Mouse (Mus musculus): ENCODE results near the gene Lsg1. TPM values are rescaled to one million over a fixed set of nuclear protein-coding genes. Genes with fewer than 3 reads are reported as not detected.

The Lsg1 gene
- total and polyA plus RNA-seq, 3 experiments: 58.8 to 84.4 TPM; not detected in 1

- H3K4me3 ChIP-seq (ENCODE audit: control insufficient read depth in 1 of 2, insufficient read depth in 1 of 2, low read depth in 2 of 2, low read length in 2 of 2): no peak overlapping the region
- no peaks in the 10 kb centered on the region for H3K79me2 ChIP-seq (ENCODE audit: control insufficient read depth, insufficient read depth, low read length, poor library complexity)
- no peaks in the 10 kb centered on the region for H3K27me3 ChIP-seq (ENCODE audit: control insufficient read depth in 1 of 2, insufficient read depth in 2 of 2, low read length in 2 of 2)
- no peak for TF ChIP-seq MEF2A (IDR thresholded peaks at IDR 0.05; ENCODE audit: extremely low read depth, insufficient replicate concordance, low read depth, low read length, poor library complexity, severe bottlenecking)
- no peak for TF ChIP-seq TAL1 (IDR thresholded peaks at IDR 0.05; ENCODE audit: low read length)
- no peak for TF ChIP-seq MYB (IDR thresholded peaks at IDR 0.05; ENCODE audit: low read depth, low read length)
- no peak for TF ChIP-seq ZC3H11A (IDR thresholded peaks at IDR 0.05; ENCODE audit: low read depth, low read length)
- no peak for TF ChIP-seq ZMIZ1 (IDR thresholded peaks at IDR 0.05; ENCODE audit: low read depth, low read length)
- TF ChIP-seq MYC (IDR thresholded peaks at IDR 0.05; ENCODE audit: low read depth, low read length): no peak
- no peak for TF ChIP-seq MAX (IDR thresholded peaks at IDR 0.05; ENCODE audit: low read length)
- TF ChIP-seq MAFK (IDR thresholded peaks at IDR 0.05; ENCODE audit: borderline replicate concordance, low read depth, low read length): no peak
- TF ChIP-seq GATA1 (IDR thresholded peaks at IDR 0.05; ENCODE audit: low read depth, low read length): no peak
- no peak for TF ChIP-seq HCFC1 (IDR thresholded peaks at IDR 0.05; ENCODE audit: low read depth, low read length)
- TF ChIP-seq CHD1 (IDR thresholded peaks at IDR 0.05; ENCODE audit: low read depth, low read length): no peak
- TF ChIP-seq MXI1 (IDR thresholded peaks at IDR 0.05; ENCODE audit: low read depth, low read length): no peak
- no peak for DNase-seq (ENCODE audit: low read depth, low spot score)
- H3K27ac ChIP-seq (ENCODE audit: control insufficient read depth, low read depth, low read length): no peak overlapping the region
- no peak overlapping the region for H3K9ac ChIP-seq (ENCODE audit: control insufficient read depth, low read depth, low read length, poor library complexity, severe bottlenecking)
- H3K36me3 ChIP-seq (ENCODE audit: control insufficient read depth in 1 of 2, insufficient read depth in 2 of 2, low read length in 2 of 2): no peaks in the 10 kb centered on the region
- H3K4me1 ChIP-seq (ENCODE audit: control insufficient read depth in 1 of 2, insufficient read depth in 2 of 2, low read length in 2 of 2): peaks cover 4 to 18% of the 10 kb centered on the region in 2 experiments; a peak in 3 of 4 replicates
- H3K9me3 ChIP-seq (replicated peaks; ENCODE audit: insufficient read depth, low read length): no peaks in the 10 kb centered on the region
Observed at GRCm38 (mm10) chr16:30548291-30548690, 39.1 kb downstream of the Lsg1 start.

GRCm38 (mm10) chr16:30544693-30545092, 42.7 kb downstream of the Lsg1 start:
- Histone ChIP-seq H3K4me3 (ENCODE audit: control insufficient read depth in 1 of 2, insufficient read depth in 1 of 2, low read depth in 2 of 2, low read length in 2 of 2) (no peak overlapping the region), H3K27me3 (ENCODE audit: control insufficient read depth in 1 of 2, insufficient read depth in 2 of 2, low read length in 2 of 2) (no peaks in the 10 kb centered on the region), H3K9ac (ENCODE audit: control insufficient read depth, low read depth, low read length, poor library complexity, severe bottlenecking) (no peak overlapping the region), H3K27ac (ENCODE audit: control insufficient read depth, low read depth, low read length) (no peak overlapping the region), H3K79me2 (ENCODE audit: control insufficient read depth, insufficient read depth, low read length, poor library complexity) (no peaks in the 10 kb centered on the region), H3K9me3 (replicated peaks; ENCODE audit: insufficient read depth, low read length) (no peaks in the 10 kb centered on the region), H3K4me1 (ENCODE audit: control insufficient read depth in 1 of 2, insufficient read depth in 2 of 2, low read length in 2 of 2) (peaks cover 0 to 4% of the 10 kb centered on the region in 2 experiments; a peak in 3 of 4 replicates), H3K36me3 (ENCODE audit: control insufficient read depth in 1 of 2, insufficient read depth in 2 of 2, low read length in 2 of 2) (no peaks in the 10 kb centered on the region)
- no peak for DNase-seq (ENCODE audit: low read depth, low spot score)
- TF ChIP-seq GATA1 (IDR thresholded peaks at IDR 0.05; ENCODE audit: low read depth, low read length): peak; percentile 37
- no peak for TF ChIP-seq TBP (IDR thresholded peaks at IDR 0.05; ENCODE audit: low read depth, low read length)
- no peak for TF ChIP-seq MAX (IDR thresholded peaks at IDR 0.05; ENCODE audit: low read length)
- peak in 1 of 2 experiments; percentile 15; a peak in 1 of 4 replicates for TF ChIP-seq EP300 (IDR thresholded peaks at IDR 0.05; ENCODE audit: low read depth in 1 of 2, low read length in 2 of 2)
- TF ChIP-seq TCF12 (IDR thresholded peaks at IDR 0.05; ENCODE audit: low read depth, low read length): peak; percentile 40; the same call in 1 of the 2 replicates
- no peak for TF ChIP-seq MYC (IDR thresholded peaks at IDR 0.05; ENCODE audit: low read depth, low read length)
